Mouse (Mus musculus) kidney, adult 2 months (tissue): ENCODE results near the gene Gm9936.

ENCODE experiments used
- CTCF ChIP-seq: fragments of 200-500 bp; conservative IDR thresholded peaks from 2 replicates; pipeline ENCODE4 v1.5.1; 2011; ENCODE audit warnings: low read depth, mild to moderate bottlenecking, control low read depth, low read length, moderate library complexity, mixed read lengths; ENCODE audit not compliant: insufficient read depth, insufficient read length
- POLR2A ChIP-seq: fragments of 200-500 bp; IDR thresholded peaks from one replicate; pipeline ENCODE4 v1.6.1; 2011; ENCODE audit warnings: low read depth, low read length, control low read depth

- TF ChIP-seq CTCF (no peak), POLR2A (peak; percentile 39)
Measured at GRCm38 (mm10) chr5:114813525-114814181, 44.8 kb downstream of the Gm9936 start.
